In the genomic region with DNA sequence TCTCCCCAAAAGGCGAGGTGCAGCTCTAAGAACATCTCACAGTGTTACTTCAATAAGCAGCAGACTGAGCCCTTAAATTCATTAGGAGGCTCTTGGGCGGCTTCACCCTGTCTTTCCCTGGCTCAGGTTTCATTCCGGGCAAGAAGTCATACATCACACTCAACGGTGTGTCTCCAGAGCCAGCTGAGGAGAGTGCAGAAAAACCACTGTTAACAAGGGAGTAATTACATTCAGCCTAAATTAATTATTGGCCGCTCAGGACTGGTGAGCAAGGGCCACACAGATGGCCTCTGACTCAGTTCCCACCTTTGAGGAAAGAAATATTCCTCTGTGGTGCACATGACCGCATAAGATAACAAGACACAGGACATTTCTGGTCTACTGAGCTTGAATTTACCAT, we compare ENCODE assay signal across 27 mouse cellular contexts.
DNase-seq lines count a peak whose midpoint lies in the region; ATAC-seq lines count a peak whose summit lies in the region.
"Had no signal": no experiment of that assay in that cellular context is flagged by ENCODE, and none has a peak within 500 bp of the region (broad histone marks: within the 10 kb centered on the region; RNA-seq: fewer than 3 reads in every experiment).

No protein-coding gene starts in this region.

- no peak overlapping the region for H3K27ac ChIP-seq in kidney, embryonic 15.5 days
- H3K27ac ChIP-seq in limb, embryonic 12.5 days, result no peak overlapping the region
- no peak overlapping the region for H3K27ac ChIP-seq in limb, embryonic 10.5 days
- no peak overlapping the region for H3K27ac ChIP-seq in hindbrain, embryonic 14.5 days
- H3K27ac ChIP-seq in hindbrain, embryonic 11.5 days (ENCODE audit: low read depth, low read length), result no peak overlapping the region
- H3K27ac ChIP-seq: embryonic facial prominence, embryonic 12.5 days; embryonic facial prominence, embryonic 15.5 days; heart, embryonic 15.5 days; hindbrain, embryonic 10.5 days; hindbrain, embryonic 15.5 days had no signal

- peaks cover 7% of the 10 kb centered on the region; the same call in 1 of the 2 replicates for H3K27me3 ChIP-seq in kidney, embryonic 15.5 days
- H3K27me3 ChIP-seq in limb, embryonic 12.5 days, result peaks cover 38% of the 10 kb centered on the region
- peaks cover 63% of the 10 kb centered on the region for H3K27me3 ChIP-seq in limb, embryonic 10.5 days (ENCODE audit: low read depth, poor library complexity, severe bottlenecking)
- no peaks in the 10 kb centered on the region for H3K27me3 ChIP-seq in hindbrain, embryonic 14.5 days (ENCODE audit: control insufficient read depth, insufficient read depth, low read length)
- no peaks in the 10 kb centered on the region for H3K27me3 ChIP-seq in hindbrain, embryonic 11.5 days (ENCODE audit: control insufficient read depth, insufficient read depth, low read length)
- H3K27me3 ChIP-seq: embryonic facial prominence, embryonic 12.5 days; embryonic facial prominence, embryonic 15.5 days; heart, embryonic 12.5 days; heart, embryonic 15.5 days; hindbrain, embryonic 15.5 days had no signal

- WGBS in kidney, embryonic 15.5 days, result 21% methylated on average over 6 of the region's 6 CpGs
- WGBS in limb, embryonic 12.5 days, result 21% methylated on average over 6 of the region's 6 CpGs
- 21% methylated on average over 6 of the region's 6 CpGs for WGBS in limb, embryonic 10.5 days
- 69% methylated on average over 6 of the region's 6 CpGs for WGBS in hindbrain, embryonic 14.5 days
- WGBS in hindbrain, embryonic 11.5 days, result 60% methylated on average over 6 of the region's 6 CpGs

- H3K36me3 ChIP-seq in kidney, embryonic 15.5 days, result no peaks in the 10 kb centered on the region
- H3K36me3 ChIP-seq in limb, embryonic 12.5 days, result no peaks in the 10 kb centered on the region
- no peaks in the 10 kb centered on the region for H3K36me3 ChIP-seq in limb, embryonic 10.5 days
- H3K36me3 ChIP-seq in hindbrain, embryonic 14.5 days (replicated peaks; ENCODE audit: control insufficient read depth, insufficient read depth), result no peaks in the 10 kb centered on the region
- no peaks in the 10 kb centered on the region for H3K36me3 ChIP-seq in hindbrain, embryonic 11.5 days (ENCODE audit: control insufficient read depth, insufficient read depth, low read length)
- H3K36me3 ChIP-seq: embryonic facial prominence, embryonic 12.5 days; embryonic facial prominence, embryonic 15.5 days; heart, embryonic 12.5 days; heart, embryonic 15.5 days; hindbrain, embryonic 10.5 days; hindbrain, embryonic 15.5 days had no signal

- no peaks in the 10 kb centered on the region for H3K9me3 ChIP-seq in kidney, embryonic 15.5 days (replicated peaks)
- H3K9me3 ChIP-seq in limb, embryonic 12.5 days, result no peaks in the 10 kb centered on the region
- H3K9me3 ChIP-seq in limb, embryonic 10.5 days (replicated peaks), result no peaks in the 10 kb centered on the region
- H3K9me3 ChIP-seq in hindbrain, embryonic 14.5 days (ENCODE audit: control insufficient read depth, low read length), result no peaks in the 10 kb centered on the region
- no peaks in the 10 kb centered on the region for H3K9me3 ChIP-seq in hindbrain, embryonic 11.5 days (ENCODE audit: control insufficient read depth, low read length)
- H3K9me3 ChIP-seq: embryonic facial prominence, embryonic 12.5 days; embryonic facial prominence, embryonic 15.5 days; heart, embryonic 12.5 days; heart, embryonic 15.5 days; hindbrain, embryonic 10.5 days; hindbrain, embryonic 15.5 days had no signal

- no peak overlapping the region for H3K4me2 ChIP-seq in kidney, embryonic 15.5 days
- H3K4me2 ChIP-seq in limb, embryonic 12.5 days, result no peak overlapping the region
- no peak overlapping the region for H3K4me2 ChIP-seq in hindbrain, embryonic 14.5 days (replicated peaks)
- H3K4me2 ChIP-seq in hindbrain, embryonic 11.5 days (replicated peaks; ENCODE audit: low read depth, low read length), result no peak overlapping the region
- H3K4me2 ChIP-seq: embryonic facial prominence, embryonic 12.5 days; embryonic facial prominence, embryonic 15.5 days; heart, embryonic 12.5 days; heart, embryonic 15.5 days; hindbrain, embryonic 15.5 days had no signal

- H3K4me1 ChIP-seq in kidney, embryonic 15.5 days, result peaks cover 6% of the 10 kb centered on the region; the same call in 1 of the 2 replicates
- H3K4me1 ChIP-seq in limb, embryonic 12.5 days (replicated peaks), result peaks cover 3% of the 10 kb centered on the region; the same call in 1 of the 2 replicates
- peaks cover 27% of the 10 kb centered on the region for H3K4me1 ChIP-seq in limb, embryonic 10.5 days
- no peaks in the 10 kb centered on the region for H3K4me1 ChIP-seq in hindbrain, embryonic 14.5 days (replicated peaks; ENCODE audit: control insufficient read depth, insufficient read depth, low read length)
- H3K4me1 ChIP-seq in hindbrain, embryonic 11.5 days (replicated peaks; ENCODE audit: control insufficient read depth, insufficient read depth, low read length), result no peaks in the 10 kb centered on the region
- H3K4me1 ChIP-seq: embryonic facial prominence, embryonic 15.5 days; hindbrain, embryonic 15.5 days had no signal

- DNase-seq in kidney, postnatal 25 days, result no peak
- no peak for DNase-seq in limb, embryonic 10.5 days (ENCODE audit: low spot score)
- DNase-seq in embryo, embryonic 10.5 days (ENCODE audit: low spot score), result peak; percentile 52
- peak; percentile 19 for DNase-seq in embryo, embryonic 9.5 days (ENCODE audit: extremely low spot score)
- DNase-seq in hindbrain, embryonic 14.5 days (ENCODE audit: low spot score), result no peak
- no peak for DNase-seq in hindbrain, embryonic 11.5 days (ENCODE audit: low spot score)
- DNase-seq: adrenal gland, adult 2 months; adrenal gland, postnatal 14 days; cerebellum, adult 11 months; cerebellum, adult 2 months; cerebellum, adult 9-11 months; cerebellum, postnatal 25 days; forebrain, postnatal 0 days; gastrocnemius, postnatal 25 days; heart, adult 18-20 months; heart, postnatal 10 days; heart, postnatal 36 days had no signal

- no peak overlapping the region for H3K4me3 ChIP-seq in kidney, embryonic 15.5 days (replicated peaks)
- no peak overlapping the region for H3K4me3 ChIP-seq in limb, embryonic 12.5 days (replicated peaks)
- H3K4me3 ChIP-seq in limb, embryonic 10.5 days, result no peak overlapping the region
- H3K4me3 ChIP-seq in hindbrain, embryonic 14.5 days (replicated peaks; ENCODE audit: low read length), result no peak overlapping the region
- H3K4me3 ChIP-seq in hindbrain, embryonic 11.5 days (ENCODE audit: low read depth, low read length), result no peak overlapping the region
- H3K4me3 ChIP-seq: embryonic facial prominence, embryonic 12.5 days; embryonic facial prominence, embryonic 15.5 days; heart, embryonic 12.5 days; heart, embryonic 15.5 days; hindbrain, embryonic 10.5 days; hindbrain, embryonic 15.5 days had no signal

- peak; percentile 97 for ATAC-seq in kidney, embryonic 15.5 days (replicated peaks; ENCODE audit: low FRiP score)
- 0 out of 2 replicates have a peak, but pooled peaks have one; percentile 26 for ATAC-seq in limb, embryonic 12.5 days (ENCODE audit: insufficient number of reproducible peaks, insufficient read depth, low FRiP score, low TSS enrichment, low read depth)
- ATAC-seq in hindbrain, embryonic 14.5 days (ENCODE audit: low FRiP score), result no peak
- no peak for ATAC-seq in hindbrain, embryonic 11.5 days (ENCODE audit: low FRiP score)
- ATAC-seq: CD4-positive, CD25-positive, alpha-beta regulatory T cell, adult 4 months; forebrain, embryonic 14.5 days; forebrain, postnatal 0 days had no signal

- no peak overlapping the region for H3K9ac ChIP-seq in kidney, embryonic 15.5 days
- H3K9ac ChIP-seq in limb, embryonic 12.5 days (replicated peaks), result no peak overlapping the region
- no peak overlapping the region for H3K9ac ChIP-seq in hindbrain, embryonic 14.5 days
- H3K9ac ChIP-seq in hindbrain, embryonic 11.5 days (ENCODE audit: low read depth, low read length), result no peak overlapping the region
- H3K9ac ChIP-seq: embryonic facial prominence, embryonic 12.5 days; embryonic facial prominence, embryonic 15.5 days; forebrain, postnatal 0 days; heart, embryonic 12.5 days; heart, embryonic 15.5 days; hindbrain, embryonic 15.5 days had no signal

Comparison
In these comparisons a context has a peak if more than half of its experiments do, and no peak if none do; other contexts are left out.
1. ATAC-seq: peak in kidney, embryonic 15.5 days (single experiment) and limb, embryonic 12.5 days (single experiment); none in hindbrain, embryonic 14.5 days (single experiment) and hindbrain, embryonic 11.5 days (single experiment).
2. DNase-seq: peak in embryo, embryonic 10.5 days (single experiment) and embryo, embryonic 9.5 days (single experiment); none in kidney, postnatal 25 days (0 of 2), limb, embryonic 10.5 days (single experiment), hindbrain, embryonic 14.5 days (single experiment) and hindbrain, embryonic 11.5 days (single experiment).